Mouse (Mus musculus) myocyte (in vitro differentiated cells): ENCODE results near the gene Egflam. TPM values are rescaled to one million over a fixed set of nuclear protein-coding genes. Genes with fewer than 3 reads are reported as not detected.
A peak's percentile ranks its signal among the peaks of the same experiment; 100 is the strongest.

ENCODE experiments used
- H3K27me3 ChIP-seq: one replicate; pipeline ENCODE4 v1.6.1; 2011; ENCODE audit not compliant: control insufficient read depth, insufficient read depth, insufficient read length
- H3K36me3 ChIP-seq: one replicate; pipeline ENCODE4 v1.6.1; 2011; ENCODE audit not compliant: control insufficient read depth, insufficient read depth
- H3K4me2 ChIP-seq: one replicate; pipeline ENCODE4 v1.6.1; 2011; ENCODE audit warnings: low read depth, control low read depth
- H3K4me3 ChIP-seq: one replicate; pipeline ENCODE4 v1.5.1; 2011; ENCODE audit warnings: mild to moderate bottlenecking, control low read depth, moderate library complexity
- H3K79me2 ChIP-seq: one replicate; pipeline ENCODE4 v1.6.1; 2011; ENCODE audit not compliant: control insufficient read depth, insufficient read depth
- H3ac ChIP-seq: one replicate; pipeline ENCODE4 v1.6.1; 2011; ENCODE audit not compliant: control insufficient read depth, insufficient read length
- CEBPB ChIP-seq: IDR thresholded peaks from 2 replicates; pipeline ENCODE4 v1.6.1; 2011; ENCODE audit warnings: mild to moderate bottlenecking, moderate library complexity; ENCODE audit not compliant: poor library complexity, insufficient read depth, severe bottlenecking
- E2F4 ChIP-seq: IDR thresholded peaks from one replicate; pipeline ENCODE4 v1.6.1; 2011; ENCODE audit warnings: mild to moderate bottlenecking, control low read depth, moderate library complexity; ENCODE audit not compliant: insufficient read depth
- MAX ChIP-seq: IDR thresholded peaks from one replicate; pipeline ENCODE4 v1.6.1; 2011; ENCODE audit warnings: low read depth, mild to moderate bottlenecking, control low read depth
- MYOD1 ChIP-seq, 3 experiments: IDR thresholded peaks; one replicate each; pipeline ENCODE4 v1.6.1; 2011; ENCODE audit warnings: control low read depth in 2 of 3, low read depth in 2 of 3, mild to moderate bottlenecking in 2 of 3, moderate library complexity in 1 of 3; ENCODE audit not compliant: insufficient read length in 2 of 3, control insufficient read depth in 1 of 3
- MYOG ChIP-seq, 3 experiments: IDR thresholded peaks; one replicate each; pipeline ENCODE4 v1.6.1; 2011; ENCODE audit warnings: control low read depth in 2 of 3, low read depth in 2 of 3, mild to moderate bottlenecking in 2 of 3; ENCODE audit not compliant: insufficient read length in 2 of 3, control insufficient read depth in 1 of 3, insufficient read depth in 1 of 3
- POLR2A ChIP-seq: IDR thresholded peaks from one replicate; pipeline ENCODE4 v1.6.1; 2011; ENCODE audit warnings: low read depth, mild to moderate bottlenecking, control low read depth, moderate library complexity; ENCODE audit not compliant: insufficient read length
- POLR2AphosphoS2 ChIP-seq: IDR thresholded peaks from one replicate; pipeline ENCODE4 v1.6.1; 2011; ENCODE audit warnings: low read depth, control low read depth; ENCODE audit not compliant: insufficient read length
- REST ChIP-seq: IDR thresholded peaks from one replicate; pipeline ENCODE4 v1.6.1; 2011; ENCODE audit warnings: mild to moderate bottlenecking, control low read depth, moderate library complexity; ENCODE audit not compliant: insufficient read depth, insufficient read length
- SRF ChIP-seq: IDR thresholded peaks from one replicate; pipeline ENCODE4 v1.6.1; 2011; ENCODE audit warnings: low read depth; ENCODE audit not compliant: control insufficient read depth, insufficient read length
- TCF12 ChIP-seq: IDR thresholded peaks from one replicate; pipeline ENCODE4 v1.6.1; 2011; ENCODE audit warnings: mild to moderate bottlenecking, control low read depth; ENCODE audit not compliant: poor library complexity, insufficient read depth, severe bottlenecking
- TCF3 ChIP-seq: IDR thresholded peaks from one replicate; pipeline ENCODE4 v1.6.1; 2011; ENCODE audit warnings: low read depth, control low read depth; ENCODE audit not compliant: insufficient read length
- USF1 ChIP-seq: IDR thresholded peaks from one replicate; pipeline ENCODE4 v1.6.1; 2011; ENCODE audit warnings: low read depth, mild to moderate bottlenecking, control low read depth, moderate library complexity
- polyA plus RNA-seq: library from polyadenylated mRNA; unstranded; fragments of >200 nt; fragmentation: generic; extraction: Trizol; gene quantifications from one replicate; pipeline ENCODE4 v1.2.1, GENCODE M21; 2012; ENCODE audit warnings: missing spikeins

Egflam gene
- 0.16 TPM for polyA plus RNA-seq

DNA sequence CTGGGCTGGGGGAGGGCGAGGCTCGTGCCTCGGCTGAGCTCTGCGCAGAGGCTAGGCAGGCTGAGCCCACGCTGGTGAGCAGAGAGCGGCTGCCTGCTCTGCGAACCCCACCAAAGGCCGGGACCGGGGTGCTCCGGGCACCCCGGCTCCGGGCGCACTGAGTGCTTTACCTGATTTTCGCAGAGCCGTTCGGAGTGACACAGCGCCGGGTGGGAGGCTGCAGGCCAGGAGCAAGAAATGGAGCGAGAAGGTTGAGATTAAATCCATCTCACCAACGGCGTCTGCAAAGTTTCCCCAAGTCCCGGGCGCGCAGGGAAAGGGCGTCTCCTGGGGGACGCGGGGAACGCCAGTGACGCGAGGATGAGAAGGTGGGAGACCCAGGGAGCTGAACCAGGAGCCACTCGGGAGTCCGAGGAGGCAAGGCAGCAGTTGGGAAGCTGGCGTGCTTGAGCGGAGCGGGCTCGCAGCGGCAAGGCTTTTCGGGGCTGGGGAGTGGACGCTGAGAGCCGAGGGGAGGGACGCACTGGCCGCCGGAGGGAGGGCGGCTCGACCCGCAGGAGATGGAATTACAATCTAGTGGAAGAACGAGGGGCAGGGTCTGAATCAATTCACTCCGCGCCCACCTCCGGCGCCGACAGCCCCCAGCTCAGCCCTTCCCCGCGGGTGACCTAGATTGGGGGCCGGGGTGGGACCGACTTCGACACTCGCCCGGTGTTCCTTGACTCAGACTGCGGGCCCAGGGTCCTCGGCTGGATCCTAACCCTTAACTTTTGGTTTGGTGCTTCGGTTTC is at the start of gene Egflam:
Gene Egflam, minus strand, starts transcription at position 578 of the 791 bp plus-strand sequence.
- H3K27me3 ChIP-seq, result peaks cover 65% of the 10 kb centered on the region
- TF ChIP-seq SRF (no peak), MAX (no peak), TCF12 (no peak), MYOG (IDR thresholded peaks at IDR 0.05; ENCODE audit: control insufficient read depth in 1 of 3, insufficient read depth in 1 of 3, insufficient read length in 2 of 3, low read depth in 2 of 3) (no peak), POLR2AphosphoS2 (no peak), REST (no peak), USF1 (no peak), POLR2A (no peak), MYOD1 (IDR thresholded peaks at IDR 0.05; ENCODE audit: control insufficient read depth in 1 of 3, insufficient read length in 2 of 3, low read depth in 2 of 3) (no peak)
- peak within 1 kb of the TSS; percentile 65 for H3K4me2 ChIP-seq
- no peak within 1 kb of the TSS for H3ac ChIP-seq
- no peak within 1 kb of the TSS for H3K4me3 ChIP-seq
- no peaks in the 10 kb centered on the region for H3K36me3 ChIP-seq
- no peaks in the 10 kb centered on the region for H3K79me2 ChIP-seq

DNA sequence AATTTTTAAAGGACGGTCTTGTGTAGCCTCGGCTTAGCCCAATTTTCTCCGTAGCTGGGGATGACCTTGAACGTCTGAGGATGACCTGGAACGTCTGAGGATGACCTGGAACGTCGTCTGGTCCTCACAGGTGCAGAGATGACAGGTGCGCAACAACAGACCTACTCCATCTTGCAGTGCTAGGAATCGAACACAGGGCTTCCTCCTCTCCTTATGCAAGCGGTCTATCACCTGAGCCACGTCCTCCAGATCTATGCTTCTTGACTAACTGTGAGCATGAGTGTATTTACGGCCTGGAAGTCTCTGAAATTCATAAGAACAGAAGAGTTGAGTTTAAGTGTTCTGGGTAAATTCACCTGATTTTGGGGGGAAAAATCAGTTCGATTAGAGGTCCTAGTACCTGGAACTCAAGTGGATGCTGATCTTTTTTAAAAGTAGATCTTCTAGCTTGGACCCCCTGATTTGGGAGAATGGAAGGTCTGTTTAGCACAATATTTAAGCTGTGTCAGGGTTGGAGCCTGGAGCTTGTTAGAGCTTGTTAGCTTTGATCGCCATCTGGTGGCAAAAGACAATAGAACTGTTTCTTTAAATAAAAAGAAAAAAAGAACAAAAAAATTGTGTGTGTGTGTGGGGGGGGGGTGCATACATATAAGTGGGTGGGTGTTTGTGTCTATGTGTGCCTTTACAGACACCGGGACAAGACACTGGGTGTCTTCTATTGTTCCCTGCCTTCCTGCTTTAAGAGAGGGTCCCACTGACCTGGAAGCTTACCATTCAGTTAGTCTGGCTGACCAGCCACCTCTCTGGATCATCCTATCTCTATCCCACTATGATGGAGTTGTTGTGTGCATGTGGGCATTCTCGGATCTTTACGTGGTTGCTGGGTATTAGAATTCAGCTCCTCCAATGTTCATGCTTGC is 45.5 kb upstream of the Egflam start:
- Histone ChIP-seq H3K27me3 (no peaks in the 10 kb centered on the region), H3K79me2 (no peaks in the 10 kb centered on the region), H3K36me3 (no peaks in the 10 kb centered on the region), H3K4me3 (no peak overlapping the region), H3ac (no peak overlapping the region), H3K4me2 (no peak overlapping the region)
- TF ChIP-seq CEBPB, result no peak
- TF ChIP-seq POLR2AphosphoS2, result no peak
- TF ChIP-seq E2F4, result no peak
- TF ChIP-seq REST, result no peak
- no peak for TF ChIP-seq POLR2A
- no peak for TF ChIP-seq TCF3

DNA sequence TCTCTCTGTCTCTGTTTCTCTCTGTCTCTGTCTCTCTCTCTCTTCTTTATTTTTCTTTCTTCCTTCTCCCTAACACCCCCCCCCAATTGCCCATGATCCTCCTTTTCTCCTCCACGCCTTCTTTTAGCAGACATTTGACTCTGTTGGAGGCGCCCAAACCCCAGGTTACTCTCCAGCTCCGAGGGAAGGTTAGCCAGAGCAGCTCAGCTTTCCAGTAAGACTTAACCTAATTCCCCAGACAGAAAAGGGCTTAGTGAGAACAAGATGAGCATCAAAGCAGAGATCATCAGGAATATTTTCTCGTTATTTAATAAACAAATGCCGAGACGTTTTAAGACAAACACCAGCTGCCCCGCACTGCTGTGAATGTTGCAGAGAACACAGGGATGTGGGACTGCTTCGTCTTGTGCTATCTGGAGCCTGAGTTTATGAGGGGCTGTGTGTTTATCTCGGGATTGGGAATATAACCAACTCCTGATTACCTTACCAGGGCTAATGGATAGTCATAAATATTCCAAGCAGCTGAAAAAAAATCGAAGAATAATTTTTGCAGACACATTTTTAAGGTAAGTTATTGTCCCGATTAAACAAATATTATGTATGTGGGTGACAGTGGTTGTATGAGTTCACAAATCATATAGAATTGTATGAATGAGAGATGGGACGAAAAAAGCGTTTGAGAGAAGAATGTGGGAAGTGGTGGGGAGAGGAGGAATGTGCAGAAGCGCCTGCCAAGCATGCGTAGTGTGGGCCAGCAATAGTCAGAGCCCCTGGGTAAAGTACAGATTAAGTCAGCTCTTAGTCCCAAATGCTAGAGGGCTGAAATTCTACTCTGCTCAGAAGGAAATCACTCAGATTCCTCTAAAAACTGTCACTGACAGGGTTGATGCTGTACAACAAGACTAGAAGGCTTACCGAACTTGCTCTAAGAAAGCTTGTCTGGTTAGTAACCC is 44.2 kb upstream of the Egflam start:
- Histone ChIP-seq H3K79me2 (no peaks in the 10 kb centered on the region), H3K27me3 (no peaks in the 10 kb centered on the region), H3ac (no peak overlapping the region), H3K4me2 (no peak overlapping the region), H3K4me3 (no peak overlapping the region), H3K36me3 (no peaks in the 10 kb centered on the region)
- no peak for TF ChIP-seq MAX
- no peak for TF ChIP-seq TCF3
- no peak for TF ChIP-seq POLR2A
- no peak for TF ChIP-seq CEBPB
- no peak for TF ChIP-seq MYOD1 (IDR thresholded peaks at IDR 0.05; ENCODE audit: control insufficient read depth in 1 of 3, insufficient read length in 2 of 3, low read depth in 2 of 3)
- no peak for TF ChIP-seq SRF
- TF ChIP-seq TCF12, result no peak

DNA sequence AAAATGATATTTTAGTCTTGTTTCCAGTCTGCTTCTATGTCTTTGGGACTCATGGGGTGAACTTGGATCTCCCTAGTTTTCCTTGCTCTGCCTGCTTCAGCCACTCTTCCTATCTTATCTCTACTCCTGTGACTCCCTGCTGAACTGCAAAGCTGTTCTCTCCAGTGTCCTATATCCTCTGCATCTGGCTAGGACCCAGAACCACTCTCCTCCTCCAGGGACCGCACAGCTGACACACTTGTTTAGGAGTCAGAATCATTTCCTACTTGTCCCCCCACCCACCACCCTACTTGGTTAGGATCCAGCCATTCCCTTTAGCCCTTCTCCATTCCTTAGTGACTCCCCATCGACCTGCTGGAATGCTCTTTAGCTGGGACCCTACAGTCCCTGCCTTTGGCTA is 26.1 kb upstream of the Egflam start:
- Histone ChIP-seq H3ac (no peak overlapping the region), H3K79me2 (no peaks in the 10 kb centered on the region), H3K4me2 (no peak overlapping the region), H3K27me3 (no peaks in the 10 kb centered on the region), H3K36me3 (no peaks in the 10 kb centered on the region), H3K4me3 (no peak overlapping the region)
- TF ChIP-seq POLR2A, result no peak
- no peak for TF ChIP-seq MAX
- TF ChIP-seq USF1, result no peak
- TF ChIP-seq TCF3, result no peak
- no peak for TF ChIP-seq TCF12
- TF ChIP-seq REST, result no peak
- TF ChIP-seq MYOG (IDR thresholded peaks at IDR 0.05; ENCODE audit: control insufficient read depth in 1 of 3, insufficient read depth in 1 of 3, insufficient read length in 2 of 3, low read depth in 2 of 3), result no peak
- TF ChIP-seq MYOD1 (IDR thresholded peaks at IDR 0.05; ENCODE audit: control insufficient read depth in 1 of 3, insufficient read length in 2 of 3, low read depth in 2 of 3), result no peak
- no peak for TF ChIP-seq SRF
- TF ChIP-seq E2F4, result no peak
